Mouse (Mus musculus): ENCODE measurements at regions not wholly inside any gene's neighbourhood (a gene's known extent, or its start where the extent isn't known, plus 50 kb on each side); places are given as distances from the start of the nearest gene placed in this dataset.

DNA sequence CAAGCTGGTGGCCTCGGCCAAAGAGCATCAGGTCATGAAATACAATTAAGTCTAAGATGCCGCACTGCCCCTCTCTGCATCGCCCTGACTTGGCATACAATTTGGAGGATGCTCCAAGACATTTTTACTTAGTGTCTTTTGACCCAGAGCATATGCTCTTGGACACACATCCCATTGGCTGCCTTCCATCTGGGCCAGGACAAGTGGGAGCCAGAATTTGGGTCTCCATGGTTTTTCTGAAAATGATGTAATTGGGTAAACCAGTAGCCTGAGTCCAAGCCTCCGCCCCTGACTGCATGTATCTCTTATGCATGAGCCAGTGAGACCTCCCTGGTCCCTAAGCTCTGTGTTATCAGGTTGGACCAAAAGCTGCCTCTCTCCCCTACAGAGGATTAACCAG is 117.1 kb upstream of the Rpl38 start:
- no peak for DNase-seq (ENCODE audit: low spot score)

DNA sequence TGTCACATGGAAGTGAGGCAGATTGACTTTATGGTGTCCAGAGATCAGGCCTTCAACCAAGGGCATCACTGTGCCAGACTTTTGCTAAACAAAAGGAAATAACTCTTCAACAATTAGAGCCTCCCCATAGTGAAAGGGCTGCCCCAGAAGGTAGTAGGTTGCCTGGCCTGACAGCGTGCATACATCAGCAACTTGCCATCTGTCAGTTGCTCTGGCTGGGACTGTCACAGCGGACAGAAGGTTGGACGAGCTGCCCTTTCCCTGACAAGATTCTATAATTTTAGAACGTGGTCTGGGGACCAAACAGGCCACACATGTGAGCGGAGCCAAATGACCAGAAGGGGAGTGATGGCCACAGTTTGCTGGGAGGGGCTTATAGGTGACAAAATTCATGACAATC is 119.7 kb upstream of the Rpl38 start:
- no peak for DNase-seq (ENCODE audit: low spot score)

DNA sequence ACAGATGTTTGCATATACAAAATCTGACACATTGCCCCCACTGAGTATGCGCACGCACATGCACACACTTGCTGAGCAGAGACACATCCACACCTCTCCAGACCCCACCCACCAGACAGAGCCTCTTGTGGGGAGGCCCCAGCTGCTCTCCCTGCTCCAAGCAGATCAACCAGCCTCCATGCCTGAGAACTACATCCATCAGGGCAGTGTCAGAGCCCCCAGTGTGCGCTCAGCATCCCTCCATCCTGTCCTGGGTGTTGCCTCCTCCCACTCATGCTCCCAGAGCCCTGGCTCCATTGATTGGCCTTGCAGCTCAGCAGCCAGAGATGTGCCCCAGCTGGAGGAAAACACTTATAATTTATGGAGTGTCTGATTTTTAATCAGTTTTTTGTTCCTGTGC is 124.1 kb upstream of the Rpl38 start:
- DNase-seq (ENCODE audit: low spot score): peak; percentile 27

DNA sequence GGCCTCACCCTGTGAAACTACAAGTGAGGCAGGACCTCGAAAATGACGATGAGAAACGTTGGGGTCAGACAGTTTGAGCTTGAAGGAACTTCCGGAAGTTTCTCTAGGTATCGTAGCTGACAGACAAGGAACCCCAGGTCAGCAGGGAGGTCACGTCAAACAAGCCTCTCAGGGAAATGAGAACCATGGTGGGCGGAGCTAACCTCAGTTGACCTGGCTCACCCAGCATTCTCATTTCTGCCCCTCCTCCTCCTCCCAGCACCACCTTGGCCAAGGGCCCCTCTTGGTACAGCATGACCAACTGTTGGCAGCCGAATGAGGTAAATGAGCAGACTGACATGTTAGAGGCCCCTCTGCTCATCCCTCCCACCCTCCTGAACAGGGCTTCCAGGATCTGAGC is 126.2 kb upstream of the Rpl38 start:
- peak; percentile 31 for DNase-seq (ENCODE audit: low spot score)

DNA sequence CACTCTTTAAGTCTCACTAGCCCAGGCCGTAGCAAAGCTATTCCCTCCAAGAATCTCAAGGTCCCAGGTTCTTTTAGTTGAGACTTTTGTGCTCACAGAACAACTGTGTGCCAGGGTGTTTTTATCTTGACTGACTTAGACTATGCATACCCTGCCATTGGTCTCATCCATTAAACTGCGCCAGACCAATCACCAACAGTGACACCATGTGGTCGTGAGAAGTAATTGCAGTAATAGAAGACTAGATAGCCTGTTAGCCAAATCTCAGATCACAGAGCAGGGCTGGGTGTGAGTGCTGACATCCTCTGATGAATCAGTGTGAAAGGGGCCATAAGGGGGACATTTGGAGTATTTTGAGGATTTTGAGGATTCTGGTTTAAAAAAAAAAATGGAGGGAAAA is 127.8 kb upstream of the Rpl38 start:
- DNase-seq (ENCODE audit: low spot score): peak; percentile 32

DNA sequence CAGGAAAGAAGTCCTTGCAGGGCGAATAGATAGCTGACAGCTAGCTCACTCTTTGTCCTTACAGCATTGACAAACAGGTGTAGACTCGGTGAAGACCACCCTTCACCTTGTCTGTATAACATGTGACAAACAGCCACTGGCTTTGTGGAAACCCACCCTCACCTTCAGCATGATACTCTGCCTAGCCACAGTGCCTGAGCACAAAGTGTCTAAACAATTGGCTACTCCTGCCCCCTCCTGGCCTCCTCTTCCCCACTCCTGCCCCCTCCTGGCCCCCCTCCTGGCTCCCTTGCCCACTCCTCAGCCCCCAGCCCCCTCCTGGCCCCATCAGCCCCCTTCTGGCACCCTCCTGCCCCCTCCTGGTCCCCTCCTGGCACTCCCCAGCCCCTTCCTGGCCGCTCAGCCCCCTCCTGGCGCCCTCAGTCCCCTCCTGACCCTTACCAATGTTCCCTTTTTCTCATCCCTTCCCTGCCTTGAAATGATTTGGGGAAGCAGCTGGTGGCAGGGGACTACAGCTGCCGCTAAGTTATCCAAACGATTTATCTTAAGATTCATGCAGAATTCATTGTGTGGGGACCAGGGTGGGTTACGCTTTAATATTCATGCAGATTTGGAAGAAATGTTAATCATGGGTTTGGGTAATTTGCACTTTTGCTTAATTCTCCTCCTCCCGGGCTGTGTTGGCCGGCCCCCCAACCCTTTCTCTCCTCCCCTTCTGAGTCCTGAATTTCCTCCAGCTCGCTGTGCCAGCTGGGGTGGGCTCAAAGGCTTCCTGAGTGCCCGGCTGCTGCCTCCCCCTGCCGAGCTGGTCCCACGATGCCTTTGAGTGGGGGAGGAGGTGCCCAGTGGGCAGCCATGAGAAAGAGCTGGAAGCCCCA is 131.5 kb upstream of the Rpl38 start:
- no peak for DNase-seq (ENCODE audit: low spot score)

DNA sequence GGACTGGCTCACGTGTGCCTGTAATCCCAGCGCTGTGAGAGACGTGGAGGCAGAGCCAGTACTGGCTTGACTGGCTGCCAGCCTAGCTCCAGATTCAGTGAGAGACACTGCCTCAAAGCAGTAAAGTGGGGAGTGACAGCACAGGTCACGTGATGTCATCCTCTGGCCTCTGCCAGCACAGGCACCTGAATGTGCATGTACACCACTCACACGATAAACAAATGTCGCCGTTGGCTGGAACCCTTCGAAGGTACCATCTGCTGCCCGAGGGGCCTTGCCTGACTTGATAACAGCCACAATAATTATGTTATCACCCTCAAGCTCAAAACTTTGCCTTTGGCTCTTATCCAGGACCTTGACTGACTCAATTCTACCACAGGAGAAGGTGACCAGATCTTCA is 132.4 kb upstream of the Rpl38 start:
- DNase-seq (ENCODE audit: low spot score): no peak

DNA sequence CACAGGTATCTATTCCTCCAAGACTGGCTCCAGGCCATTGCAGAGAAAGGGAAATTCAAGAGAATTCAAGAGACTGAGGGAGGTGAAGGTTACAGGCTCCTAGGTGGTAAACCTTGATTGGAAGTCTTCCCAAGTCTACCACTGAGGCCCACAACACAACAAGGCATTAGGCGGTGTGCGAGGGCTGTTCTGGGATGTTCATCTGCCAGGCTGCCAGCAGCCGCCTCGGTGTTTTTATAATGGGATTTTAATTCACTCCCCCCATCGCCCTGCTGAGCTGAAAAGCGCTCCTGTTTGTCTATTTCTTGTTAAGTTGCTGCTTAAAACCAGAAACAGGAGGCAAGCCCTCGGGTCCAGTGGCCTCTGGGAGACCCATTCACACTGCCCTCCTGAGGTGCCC is 133.9 kb upstream of the Rpl38 start:
- no peak for DNase-seq (ENCODE audit: low spot score)

DNA sequence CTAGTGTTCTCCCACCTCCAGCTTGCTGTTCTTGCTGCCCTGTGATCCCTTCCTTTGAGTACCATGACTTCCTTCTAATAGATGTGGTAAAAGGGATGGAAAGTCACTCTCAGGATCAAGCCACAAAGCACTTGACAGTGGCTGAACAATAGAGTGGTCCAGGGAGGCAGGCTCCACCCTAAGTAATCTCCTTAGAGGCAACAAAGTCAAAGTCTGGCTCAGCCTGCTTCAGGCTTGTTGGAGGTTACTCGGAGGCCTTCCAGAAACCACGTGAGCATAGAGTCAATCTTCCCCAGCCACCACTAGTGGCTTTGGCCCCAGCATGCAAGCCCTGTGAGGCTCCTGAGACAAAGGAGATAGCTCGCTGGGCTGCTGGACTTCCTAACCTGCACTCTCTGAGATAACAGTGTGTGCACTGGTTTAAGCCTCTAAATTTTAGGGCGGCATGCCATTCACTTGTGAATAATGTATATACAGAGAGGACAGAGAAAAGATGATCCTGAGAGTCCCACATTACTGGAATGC is 137.0 kb upstream of the Rpl38 start:
- no peak for DNase-seq (ENCODE audit: low spot score)

DNA sequence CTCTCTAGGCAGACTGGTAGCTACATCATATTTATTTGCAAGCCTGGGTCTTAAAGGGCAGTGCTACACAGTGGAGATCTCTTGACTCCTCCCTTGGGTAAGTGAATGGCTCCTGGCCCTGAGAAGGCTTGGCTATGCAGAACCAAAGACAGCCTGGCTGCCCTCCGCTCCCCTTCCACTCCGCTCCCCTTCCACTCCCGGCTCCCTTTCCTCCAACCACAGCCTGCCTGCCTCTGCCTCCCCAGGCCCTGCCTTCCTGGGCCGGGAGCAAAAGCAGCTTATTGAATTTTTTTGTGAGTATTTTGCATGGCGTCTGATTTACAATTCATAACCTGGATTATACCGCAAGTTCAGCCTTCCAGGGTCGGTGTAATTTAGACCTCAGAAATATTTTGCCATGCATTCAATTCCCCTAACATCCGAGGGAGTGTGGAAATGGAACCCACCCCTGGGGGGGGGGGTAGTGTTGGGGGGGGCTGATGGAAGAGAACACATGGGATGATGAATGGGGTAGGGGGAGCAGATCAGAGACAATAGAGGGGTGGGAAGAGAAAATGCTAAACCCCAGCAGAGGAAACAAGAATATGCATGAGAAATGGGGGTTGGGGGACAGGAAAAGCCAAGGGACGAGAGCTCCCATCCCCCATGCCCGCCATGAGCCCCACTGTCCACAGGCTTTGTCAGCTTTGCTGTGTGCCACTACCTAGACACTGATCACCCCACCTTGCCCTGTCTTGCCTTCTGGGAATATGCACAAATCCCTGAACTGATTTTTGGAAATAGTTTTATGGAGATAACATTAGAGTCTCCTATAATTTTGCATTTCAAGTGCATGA is 139.2 kb upstream of the Rpl38 start:
- DNase-seq (ENCODE audit: low spot score): no peak

DNA sequence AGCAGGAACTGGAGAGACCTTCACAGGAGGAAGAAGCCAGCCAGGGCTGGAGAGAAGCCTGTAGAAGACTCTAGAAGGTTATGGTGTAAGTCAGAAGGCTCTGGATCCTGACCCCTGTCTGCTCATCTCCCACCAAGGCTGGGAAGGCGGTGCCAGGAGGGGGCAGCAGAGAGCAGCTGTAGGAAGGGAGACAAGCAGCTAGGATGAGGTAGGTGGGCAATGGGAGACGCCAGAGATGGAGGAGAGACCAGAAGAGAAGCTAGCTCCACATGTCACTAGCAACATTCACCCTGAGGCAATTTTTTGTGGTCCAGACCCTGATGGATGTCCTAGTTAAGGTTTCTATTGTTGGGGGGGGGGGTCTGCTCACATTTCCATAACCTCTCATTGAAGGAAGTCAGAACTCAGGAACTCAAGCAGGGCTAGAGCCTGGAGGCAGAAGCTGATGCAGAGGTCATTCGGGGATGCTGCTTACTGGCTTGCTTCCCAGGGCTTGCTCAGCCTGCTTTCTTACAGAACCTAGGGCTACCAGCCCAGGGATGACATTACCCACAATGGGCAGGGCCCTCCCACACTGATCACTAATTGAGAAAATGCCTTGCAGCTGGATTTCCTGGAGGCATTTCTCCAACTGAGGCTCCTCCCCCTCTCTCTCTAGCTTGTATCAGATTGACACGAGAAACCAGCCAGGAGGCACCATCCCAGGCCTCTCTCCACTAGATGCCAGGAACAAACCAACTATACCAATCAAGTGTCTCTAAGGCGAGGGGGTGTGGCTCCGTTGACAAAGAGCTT is 144.7 kb upstream of the Rpl38 start:
- peak; percentile 88 for DNase-seq (ENCODE audit: low spot score)

DNA sequence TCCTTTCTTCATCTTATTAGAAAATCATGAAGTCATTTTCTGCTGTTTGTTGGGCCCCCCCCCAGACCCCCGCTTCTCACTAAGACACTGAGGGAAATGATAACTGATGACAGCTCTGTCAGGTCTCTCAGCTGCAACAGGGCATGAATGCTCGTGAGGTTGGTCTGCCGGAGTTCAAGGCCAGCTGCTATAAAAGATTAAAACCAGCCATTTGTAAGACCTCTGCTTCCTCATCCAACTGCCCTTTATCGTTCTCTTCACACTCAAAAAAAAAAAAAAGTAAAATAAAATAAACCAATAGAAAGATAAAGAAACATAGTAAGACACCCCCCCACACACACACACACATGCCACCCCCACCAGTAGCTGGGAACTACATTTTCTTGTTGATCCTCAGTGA is 153.0 kb upstream of the Rpl38 start:
- DNase-seq (ENCODE audit: low spot score): no peak

DNA sequence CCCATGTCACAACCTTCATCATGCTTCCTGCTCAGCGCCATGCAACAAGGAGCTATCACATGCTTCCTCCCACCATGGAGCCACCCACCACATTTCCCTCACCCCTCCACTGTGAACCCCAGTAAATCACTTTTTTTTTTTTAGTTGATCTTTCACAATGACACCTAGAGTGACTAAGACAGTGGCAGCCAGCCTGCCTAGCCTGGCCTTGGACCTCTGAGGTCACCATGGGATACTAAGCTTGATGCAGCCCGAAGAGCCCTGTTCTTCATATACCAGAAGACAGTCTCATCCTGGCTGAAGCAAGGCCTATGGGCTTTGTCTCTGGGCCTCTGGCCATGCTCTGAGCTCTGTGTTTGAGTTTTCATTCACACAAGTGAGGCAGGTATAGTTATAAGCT is 154.2 kb upstream of the Rpl38 start:
- no peak for DNase-seq (ENCODE audit: low spot score)

DNA sequence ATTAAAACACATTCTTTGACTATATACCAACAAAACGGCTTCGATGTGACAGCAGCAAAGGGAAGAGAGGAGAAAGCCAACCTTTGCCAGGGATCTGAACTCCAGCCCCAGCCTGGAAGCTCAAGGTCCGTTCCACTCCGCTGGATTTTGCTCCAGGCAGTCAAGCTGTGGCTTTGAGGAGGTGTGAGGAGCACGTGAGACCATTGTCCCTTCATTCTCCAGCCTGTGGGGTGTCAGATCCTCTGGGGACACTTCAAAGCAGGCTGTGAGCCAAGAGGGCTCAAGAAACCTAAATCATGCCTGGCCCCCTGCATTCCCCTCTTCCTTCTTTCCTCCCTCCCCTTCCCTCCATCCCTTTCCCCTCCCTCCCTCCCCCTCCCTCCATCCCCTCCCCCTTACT is 154.9 kb upstream of the Rpl38 start:
- no peak for DNase-seq (ENCODE audit: low spot score)

DNA sequence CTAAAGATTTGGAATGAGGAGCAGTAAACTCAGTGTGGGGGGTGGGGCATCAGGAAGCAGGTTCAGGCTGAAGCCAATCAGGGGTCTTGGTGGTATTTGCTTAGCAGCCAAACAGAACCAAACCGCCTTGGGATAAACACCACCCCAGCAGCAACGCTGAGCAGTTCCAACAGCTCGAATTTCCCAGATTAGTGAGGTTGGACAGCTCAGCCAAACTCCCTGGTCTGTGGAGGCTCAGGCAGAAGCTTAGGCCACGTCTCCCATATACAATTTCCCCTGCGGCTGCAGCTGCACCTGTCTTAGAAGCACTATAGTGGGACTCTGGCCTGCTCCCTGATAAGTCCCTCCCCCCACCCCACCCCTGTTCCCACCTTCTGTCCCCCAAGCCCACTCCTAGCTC is 156.3 kb upstream of the Rpl38 start:
- DNase-seq (ENCODE audit: low spot score): no peak

DNA sequence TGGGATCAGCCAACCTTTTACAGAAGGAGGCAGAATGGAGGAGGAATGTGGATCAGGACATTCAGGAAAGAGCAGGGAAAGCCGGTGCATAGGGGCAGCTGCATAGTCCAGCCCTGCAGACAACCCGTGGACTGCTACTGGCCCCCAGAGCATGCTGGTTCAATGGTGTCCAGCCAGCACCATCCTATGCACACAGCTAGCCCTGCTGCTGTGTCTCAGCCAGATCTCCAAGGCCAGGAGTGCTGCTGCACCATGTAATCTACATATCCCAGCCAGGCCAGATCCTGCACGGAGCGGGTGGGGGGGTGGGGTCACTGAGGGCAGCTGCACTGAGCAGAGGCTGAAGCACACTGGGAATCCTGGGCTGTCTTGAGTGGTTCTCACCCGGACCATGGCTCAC is 165.8 kb upstream of the Rpl38 start:
- DNase-seq (ENCODE audit: low spot score): no peak

DNA sequence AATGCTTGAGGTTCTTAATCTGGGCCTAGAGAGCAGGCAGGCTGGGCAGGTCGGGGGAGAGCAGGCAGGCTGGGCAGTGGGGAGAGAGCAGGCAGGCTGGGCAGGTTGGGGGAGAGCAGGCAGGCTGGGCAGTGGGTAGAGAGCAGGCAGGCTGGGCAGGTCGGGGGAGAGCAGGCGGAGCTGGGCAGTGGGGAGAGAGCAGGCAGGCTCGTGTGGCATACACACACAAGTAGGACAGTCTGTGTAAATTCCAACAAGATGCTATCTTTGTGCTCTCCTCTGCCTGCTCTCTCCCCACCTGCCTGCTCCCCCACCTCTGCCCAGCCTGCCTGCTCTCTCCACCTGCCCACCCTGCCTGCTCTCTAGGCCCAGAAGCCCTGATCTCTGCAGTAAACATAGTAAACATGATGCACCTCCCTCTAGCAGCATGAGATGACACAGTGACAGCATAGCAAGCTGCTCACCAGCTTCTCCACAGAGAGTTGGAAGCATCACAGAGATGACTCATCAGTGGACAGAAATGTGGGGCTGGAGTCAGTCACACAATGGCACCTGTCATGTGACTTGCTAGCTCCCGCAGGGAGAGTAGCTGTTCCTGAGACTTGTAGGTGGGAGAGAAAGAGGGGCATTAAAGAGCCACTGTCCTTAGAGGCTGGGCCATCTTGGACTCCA is 166.3 kb upstream of the Rpl38 start:
- DNase-seq (ENCODE audit: low spot score): no peak

DNA sequence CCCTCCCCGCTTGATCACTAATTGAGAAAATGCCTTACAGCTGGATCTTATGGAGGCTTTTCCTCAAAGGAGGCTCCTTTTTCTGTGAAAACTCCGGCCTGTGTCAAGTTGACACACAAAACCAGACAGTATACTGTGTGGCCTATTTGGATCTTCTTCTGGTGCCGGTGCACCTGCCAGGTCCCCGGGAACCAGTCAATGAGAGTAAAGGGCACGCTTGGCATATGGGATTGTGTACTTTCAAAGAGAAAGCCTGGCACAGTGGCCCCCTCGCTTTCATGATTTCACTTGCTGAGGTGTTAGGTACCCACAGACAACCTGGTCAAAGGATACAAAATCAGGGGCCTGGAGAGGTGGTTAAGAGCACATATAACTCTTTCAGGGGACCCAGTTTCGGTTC is 167.9 kb upstream of the Rpl38 start:
- no peak for DNase-seq (ENCODE audit: low spot score)

DNA sequence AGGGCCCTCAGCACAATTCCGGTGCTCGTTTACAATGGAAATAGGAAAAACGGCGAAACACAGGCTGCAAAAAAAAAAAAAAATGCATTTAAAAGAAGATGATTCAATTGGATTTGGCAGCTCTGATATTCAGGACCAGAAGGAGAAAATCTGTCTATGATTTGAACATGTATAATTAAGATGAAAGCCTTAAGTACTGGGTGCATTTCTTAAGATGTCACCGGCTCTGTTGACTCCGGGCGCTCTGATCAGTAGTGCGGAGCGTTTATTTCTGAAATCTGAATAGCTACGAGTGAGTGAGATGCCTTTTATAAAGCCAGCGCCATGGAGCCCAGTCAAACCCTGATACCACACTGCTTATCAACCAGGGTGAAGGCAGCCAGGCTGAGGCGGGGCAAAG is 168.7 kb upstream of the Rpl38 start:
- no peak for DNase-seq (ENCODE audit: low spot score)

DNA sequence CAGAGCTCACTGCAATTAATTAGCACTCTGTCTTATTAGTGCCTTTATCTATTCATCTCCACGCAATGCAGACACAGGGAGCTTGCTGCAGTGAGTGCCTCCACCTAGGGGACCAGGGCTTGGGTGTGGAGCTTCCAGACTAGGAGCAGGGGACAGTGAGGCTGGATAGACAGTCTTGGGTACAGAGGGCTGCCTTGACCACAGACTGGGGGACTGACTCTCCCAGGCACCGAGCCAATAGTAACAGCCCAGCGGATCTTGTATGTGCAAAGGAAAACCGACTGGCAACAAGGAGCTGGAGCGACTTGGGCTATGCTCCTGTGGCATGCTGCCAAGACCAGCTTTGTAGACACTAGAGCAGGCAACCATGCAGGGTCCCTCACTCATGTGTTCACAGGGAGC is 172.8 kb upstream of the Rpl38 start:
- DNase-seq (ENCODE audit: low spot score): no peak

DNA sequence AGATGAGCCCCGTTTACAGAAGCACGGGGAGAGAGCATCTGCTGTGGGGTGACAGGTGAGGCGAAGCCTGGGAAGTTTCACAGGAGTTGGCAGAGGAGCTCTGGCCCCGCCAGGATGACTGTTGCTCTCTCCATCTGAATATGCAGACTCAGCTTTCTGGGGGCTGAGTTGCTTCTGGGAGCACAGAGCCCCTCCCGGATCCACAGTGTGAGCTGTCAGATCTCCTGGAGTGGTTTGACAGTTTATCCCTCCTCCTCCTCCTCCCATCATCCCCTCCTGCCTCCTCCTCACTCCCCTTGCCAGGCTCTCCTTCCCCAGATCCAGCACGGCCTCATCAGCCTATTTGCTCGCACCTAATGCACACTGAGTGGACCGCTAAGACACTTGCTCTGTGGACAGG is 181.9 kb upstream of the Rpl38 start:
- DNase-seq (ENCODE audit: low spot score): no peak

DNA sequence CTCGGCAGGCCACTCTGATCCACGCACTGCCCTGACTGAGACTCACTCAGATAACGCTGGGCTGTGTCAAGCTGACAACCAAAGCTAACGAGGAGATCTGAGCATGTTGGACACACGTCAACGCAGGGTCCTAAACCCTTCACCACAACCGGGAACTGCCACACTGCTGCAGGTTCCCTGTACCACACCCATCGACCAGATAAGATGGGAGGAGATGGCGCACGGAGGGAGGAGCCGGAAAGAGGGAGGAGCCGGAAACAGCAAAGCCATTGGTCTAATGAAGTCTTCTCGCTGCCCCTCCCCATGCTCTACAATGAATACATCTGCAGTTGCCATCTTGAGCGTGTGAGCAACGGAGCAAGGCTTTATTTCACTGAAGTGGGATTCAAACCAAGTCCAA is 182.9 kb upstream of the Rpl38 start:
- DNase-seq (ENCODE audit: low spot score): no peak

Measured in embryo, embryonic 10 days (tissue).